Mouse (Mus musculus): ENCODE measurements at regions not wholly inside any gene's neighbourhood (a gene's known extent, or its start where the extent isn't known, plus 50 kb on each side); places are given as distances from the start of the nearest gene placed in this dataset.

- Histone ChIP-seq H3K4me3 (ENCODE audit: low read depth, low read length) (no peak overlapping the region), H3K4me2 (replicated peaks; ENCODE audit: low read depth, low read length) (no peak overlapping the region), H3K36me3 (ENCODE audit: control insufficient read depth, insufficient read depth, low read length) (no peaks in the 10 kb centered on the region), H3K27ac (ENCODE audit: low read length) (no peak overlapping the region), H3K4me1 (ENCODE audit: control insufficient read depth, insufficient read depth, low read length) (no peaks in the 10 kb centered on the region), H3K9ac (replicated peaks; ENCODE audit: low read depth, low read length) (no peak overlapping the region), H3K27me3 (ENCODE audit: control insufficient read depth, insufficient read depth, low read length) (no peaks in the 10 kb centered on the region), H3K9me3 (ENCODE audit: control insufficient read depth, low read depth, low read length) (no peaks in the 10 kb centered on the region)
- ATAC-seq (ENCODE audit: insufficient number of reproducible peaks, insufficient read depth, low FRiP score, low read depth), result no peak
- WGBS, result 85% methylated on average over 5 of the region's 5 CpGs
Observed at GRCm38 (mm10) chr11:85966207-85966606, 80.0 kb downstream of the Tbx4 start.

- 80% methylated on average over 2 of the region's 2 CpGs for WGBS
- H3K27ac ChIP-seq (ENCODE audit: low read length), result no peak overlapping the region
- no peak for ATAC-seq (ENCODE audit: insufficient number of reproducible peaks, insufficient read depth, low FRiP score, low read depth)
- no peaks in the 10 kb centered on the region for H3K36me3 ChIP-seq (ENCODE audit: control insufficient read depth, insufficient read depth, low read length)
- H3K9ac ChIP-seq (replicated peaks; ENCODE audit: low read depth, low read length), result no peak overlapping the region
- H3K4me3 ChIP-seq (ENCODE audit: low read depth, low read length), result no peak overlapping the region
- H3K27me3 ChIP-seq (ENCODE audit: control insufficient read depth, insufficient read depth, low read length), result no peaks in the 10 kb centered on the region
- no peaks in the 10 kb centered on the region for H3K9me3 ChIP-seq (ENCODE audit: control insufficient read depth, low read depth, low read length)
- no peaks in the 10 kb centered on the region for H3K4me1 ChIP-seq (ENCODE audit: control insufficient read depth, insufficient read depth, low read length)
- no peak overlapping the region for H3K4me2 ChIP-seq (replicated peaks; ENCODE audit: low read depth, low read length)
Observed at GRCm38 (mm10) chr11:85970287-85970686, 84.1 kb downstream of the Tbx4 start.

GRCm38 (mm10) chr11:85972385-85972784 lies 86.2 kb downstream of the Tbx4 start:
- Histone ChIP-seq H3K4me3 (ENCODE audit: low read depth, low read length) (no peak overlapping the region), H3K36me3 (ENCODE audit: control insufficient read depth, insufficient read depth, low read length) (no peaks in the 10 kb centered on the region), H3K27me3 (ENCODE audit: control insufficient read depth, insufficient read depth, low read length) (no peaks in the 10 kb centered on the region), H3K9me3 (ENCODE audit: control insufficient read depth, low read depth, low read length) (no peaks in the 10 kb centered on the region), H3K4me2 (replicated peaks; ENCODE audit: low read depth, low read length) (no peak overlapping the region), H3K9ac (replicated peaks; ENCODE audit: low read depth, low read length) (no peak overlapping the region), H3K4me1 (ENCODE audit: control insufficient read depth, insufficient read depth, low read length) (no peaks in the 10 kb centered on the region), H3K27ac (ENCODE audit: low read length) (no peak overlapping the region)
- 24% methylated on average over 7 of the region's 7 CpGs for WGBS
- no peak for ATAC-seq (ENCODE audit: insufficient number of reproducible peaks, insufficient read depth, low FRiP score, low read depth)

GRCm38 (mm10) chr11:85973736-85974135 lies 87.5 kb downstream of the Tbx4 start:
- Histone ChIP-seq H3K4me1 (ENCODE audit: control insufficient read depth, insufficient read depth, low read length) (no peaks in the 10 kb centered on the region), H3K9ac (replicated peaks; ENCODE audit: low read depth, low read length) (no peak overlapping the region), H3K4me2 (replicated peaks; ENCODE audit: low read depth, low read length) (no peak overlapping the region), H3K36me3 (ENCODE audit: control insufficient read depth, insufficient read depth, low read length) (no peaks in the 10 kb centered on the region), H3K4me3 (ENCODE audit: low read depth, low read length) (no peak overlapping the region), H3K27me3 (ENCODE audit: control insufficient read depth, insufficient read depth, low read length) (no peaks in the 10 kb centered on the region), H3K27ac (ENCODE audit: low read length) (no peak overlapping the region), H3K9me3 (ENCODE audit: control insufficient read depth, low read depth, low read length) (no peaks in the 10 kb centered on the region)
- ATAC-seq (ENCODE audit: insufficient number of reproducible peaks, insufficient read depth, low FRiP score, low read depth), result no peak
- 50% methylated on average over 5 of the region's 5 CpGs for WGBS

GRCm38 (mm10) chr11:85976693-85977434 lies 90.6 kb downstream of the Tbx4 start:
- no peak for ATAC-seq (ENCODE audit: insufficient number of reproducible peaks, insufficient read depth, low FRiP score, low read depth)

GRCm38 (mm10) chr11:85980388-85980787 lies 94.2 kb downstream of the Tbx4 start:
- Histone ChIP-seq H3K27me3 (ENCODE audit: control insufficient read depth, insufficient read depth, low read length) (no peaks in the 10 kb centered on the region), H3K4me2 (replicated peaks; ENCODE audit: low read depth, low read length) (no peak overlapping the region), H3K36me3 (ENCODE audit: control insufficient read depth, insufficient read depth, low read length) (no peaks in the 10 kb centered on the region), H3K27ac (ENCODE audit: low read length) (no peak overlapping the region), H3K9me3 (ENCODE audit: control insufficient read depth, low read depth, low read length) (no peaks in the 10 kb centered on the region), H3K4me1 (ENCODE audit: control insufficient read depth, insufficient read depth, low read length) (no peaks in the 10 kb centered on the region), H3K4me3 (ENCODE audit: low read depth, low read length) (no peak overlapping the region), H3K9ac (replicated peaks; ENCODE audit: low read depth, low read length) (no peak overlapping the region)
- ATAC-seq (ENCODE audit: insufficient number of reproducible peaks, insufficient read depth, low FRiP score, low read depth), result no peak
- WGBS, result 81% methylated on average over 11 of the region's 11 CpGs

More at GRCm38 (mm10) chr11:85976693-85977434, 90.6 kb downstream of the Tbx4 start:
- H3K36me3 ChIP-seq (ENCODE audit: control insufficient read depth, insufficient read depth, low read length), result no peaks in the 10 kb centered on the region
- H3K27me3 ChIP-seq (ENCODE audit: control insufficient read depth, insufficient read depth, low read length), result no peaks in the 10 kb centered on the region
- H3K4me3 ChIP-seq (ENCODE audit: low read depth, low read length), result no peak overlapping the region
- H3K9me3 ChIP-seq (ENCODE audit: control insufficient read depth, low read depth, low read length), result no peaks in the 10 kb centered on the region
- H3K9ac ChIP-seq (replicated peaks; ENCODE audit: low read depth, low read length), result no peak overlapping the region
- H3K4me2 ChIP-seq (replicated peaks; ENCODE audit: low read depth, low read length), result no peak overlapping the region
- no peaks in the 10 kb centered on the region for H3K4me1 ChIP-seq (ENCODE audit: control insufficient read depth, insufficient read depth, low read length)
- WGBS, result 70% methylated on average over 18 of the region's 18 CpGs
- no peak overlapping the region for H3K27ac ChIP-seq (ENCODE audit: low read length)

- Histone ChIP-seq H3K4me3 (ENCODE audit: low read depth, low read length) (no peak overlapping the region), H3K27ac (ENCODE audit: low read length) (no peak overlapping the region), H3K4me1 (ENCODE audit: control insufficient read depth, insufficient read depth, low read length) (no peaks in the 10 kb centered on the region), H3K9me3 (ENCODE audit: control insufficient read depth, low read depth, low read length) (no peaks in the 10 kb centered on the region), H3K9ac (replicated peaks; ENCODE audit: low read depth, low read length) (no peak overlapping the region), H3K36me3 (ENCODE audit: control insufficient read depth, insufficient read depth, low read length) (no peaks in the 10 kb centered on the region), H3K4me2 (replicated peaks; ENCODE audit: low read depth, low read length) (no peak overlapping the region), H3K27me3 (ENCODE audit: control insufficient read depth, insufficient read depth, low read length) (no peaks in the 10 kb centered on the region)
- 83% methylated on average over 4 of the region's 4 CpGs for WGBS
- no peak for ATAC-seq (ENCODE audit: insufficient number of reproducible peaks, insufficient read depth, low FRiP score, low read depth)
Observed at GRCm38 (mm10) chr11:85981561-85981960, 95.3 kb downstream of the Tbx4 start.

GRCm38 (mm10) chr11:85986338-85986737 lies 100.1 kb downstream of the Tbx4 start:
- Histone ChIP-seq H3K9me3 (ENCODE audit: control insufficient read depth, low read depth, low read length) (no peaks in the 10 kb centered on the region), H3K9ac (replicated peaks; ENCODE audit: low read depth, low read length) (no peak overlapping the region), H3K36me3 (ENCODE audit: control insufficient read depth, insufficient read depth, low read length) (no peaks in the 10 kb centered on the region), H3K4me2 (replicated peaks; ENCODE audit: low read depth, low read length) (no peak overlapping the region), H3K27ac (ENCODE audit: low read length) (no peak overlapping the region; the same call in 1 of the 2 replicates), H3K27me3 (ENCODE audit: control insufficient read depth, insufficient read depth, low read length) (no peaks in the 10 kb centered on the region), H3K4me3 (ENCODE audit: low read depth, low read length) (no peak overlapping the region), H3K4me1 (ENCODE audit: control insufficient read depth, insufficient read depth, low read length) (peaks cover 3% of the 10 kb centered on the region)
- ATAC-seq (ENCODE audit: insufficient number of reproducible peaks, insufficient read depth, low FRiP score, low read depth), result no peak
- 71% methylated on average over 8 of the region's 8 CpGs for WGBS

- ATAC-seq (ENCODE audit: insufficient number of reproducible peaks, insufficient read depth, low FRiP score, low read depth), result no peak
- no peak overlapping the region for H3K4me2 ChIP-seq (replicated peaks; ENCODE audit: low read depth, low read length)
- H3K9me3 ChIP-seq (ENCODE audit: control insufficient read depth, low read depth, low read length), result no peaks in the 10 kb centered on the region
- no peak overlapping the region for H3K4me3 ChIP-seq (ENCODE audit: low read depth, low read length)
- H3K9ac ChIP-seq (replicated peaks; ENCODE audit: low read depth, low read length), result no peak overlapping the region
- H3K4me1 ChIP-seq (ENCODE audit: control insufficient read depth, insufficient read depth, low read length), result peaks cover 3% of the 10 kb centered on the region
- H3K36me3 ChIP-seq (ENCODE audit: control insufficient read depth, insufficient read depth, low read length), result no peaks in the 10 kb centered on the region
- H3K27me3 ChIP-seq (ENCODE audit: control insufficient read depth, insufficient read depth, low read length), result no peaks in the 10 kb centered on the region
- H3K27ac ChIP-seq (ENCODE audit: low read length), result no peak overlapping the region
- WGBS, result 94% methylated on average over 2 of the region's 2 CpGs
Observed at GRCm38 (mm10) chr11:85987181-85987580, 101.0 kb downstream of the Tbx4 start.

All from stomach, embryonic 14.5 days (tissue).